Mouse (Mus musculus) neutrophil, adult 5-6 weeks (primary cell): ENCODE results near the gene Gng5. TPM values are rescaled to one million over a fixed set of nuclear protein-coding genes. Genes with fewer than 3 reads are reported as not detected.

Experiments
- ATAC-seq: fragments of 151-379, 151-347 bp; 2 replicates; pipeline ENCODE4 v1.8.0; 2017; ENCODE audit warnings: mild to moderate bottlenecking, moderate TSS enrichment; ENCODE audit not compliant: insufficient number of reproducible peaks, poor library complexity, low FRiP score, severe bottlenecking; ENCODE audit errors: extremely low read depth
- total RNA-seq: library from RNA; stranded (forward); fragments of 200-1000 nt; gene quantifications from 2 replicates; pipeline ENCODE4 v1.2.3, GENCODE M21; 2017

Gng5 gene
- 145 and 164 TPM in 2 replicates for total RNA-seq

GRCm38 (mm10) chr3:146499431-146500002 is at the start of gene Gng5, which contains the start of gene Spata1:
Gng5 (plus strand) TSS chr3:146499807.
Spata1 (minus strand) TSS chr3:146499753.
- peak; percentile 75 for ATAC-seq

GRCm38 (mm10) chr3:146450371-146450841 is 49.2 kb upstream of the Gng5 start:
- peak; percentile 97 for ATAC-seq

- ATAC-seq = no peak
Measured at GRCm38 (mm10) chr3:146451375-146451774, 48.2 kb upstream of the Gng5 start.

- ATAC-seq = no peak
Measured at GRCm38 (mm10) chr3:146462939-146463338, 36.7 kb upstream of the Gng5 start.

- ATAC-seq = no peak
Measured at GRCm38 (mm10) chr3:146469226-146469625, 30.4 kb upstream of the Gng5 start.

- ATAC-seq = no peak
Measured at GRCm38 (mm10) chr3:146472657-146473056, 26.9 kb upstream of the Gng5 start.

GRCm38 (mm10) chr3:146473741-146474140 is 25.9 kb upstream of the Gng5 start:
- ATAC-seq = no peak

GRCm38 (mm10) chr3:146474428-146474827 is 25.2 kb upstream of the Gng5 start:
- no peak for ATAC-seq

- no peak for ATAC-seq
Measured at GRCm38 (mm10) chr3:146482044-146482443, 17.6 kb upstream of the Gng5 start.

GRCm38 (mm10) chr3:146486464-146486863 is 13.1 kb upstream of the Gng5 start:
- no peak for ATAC-seq

- ATAC-seq = no peak
Measured at GRCm38 (mm10) chr3:146494941-146495340, 4.7 kb upstream of the Gng5 start.

GRCm38 (mm10) chr3:146498989-146499388 is 618 bp upstream of the Gng5 start:
- ATAC-seq = no peak

GRCm38 (mm10) chr3:146500003-146500809 is 599 bp downstream of the Gng5 start:
- peak; percentile 44 for ATAC-seq

GRCm38 (mm10) chr3:146500810-146501201 is 1.2 kb downstream of the Gng5 start:
- no peak for ATAC-seq

GRCm38 (mm10) chr3:146501601-146502123 is 2.1 kb downstream of the Gng5 start:
- no peak for ATAC-seq

- ATAC-seq = no peak
Measured at GRCm38 (mm10) chr3:146506711-146507110, 7.1 kb downstream of the Gng5 start.

- peak; percentile 27; the same call in 1 of the 2 replicates for ATAC-seq
Measured at GRCm38 (mm10) chr3:146520226-146520797, 20.7 kb downstream of the Gng5 start.

GRCm38 (mm10) chr3:146520798-146521651 is 21.4 kb downstream of the Gng5 start, which contains the start of gene Rpf1:
Rpf1 (minus strand) TSS chr3:146521429.
- peak; percentile 98 for ATAC-seq

GRCm38 (mm10) chr3:146521652-146522020 is 22.0 kb downstream of the Gng5 start:
- no peak for ATAC-seq
